Mouse (Mus musculus): ENCODE results near the gene Slc16a10. TPM values are rescaled to one million over a fixed set of nuclear protein-coding genes. Genes with fewer than 3 reads are reported as not detected.

Slc16a10 gene
- polyA plus RNA-seq, 1 experiment from 2014 or later = 16.9 TPM

- WGBS = 89% methylated on average over 2 of the region's 2 CpGs
- Histone ChIP-seq H3K27ac (no peak overlapping the region), H3K27me3 (ENCODE audit: control insufficient read depth, insufficient read depth, low read length) (no peaks in the 10 kb centered on the region), H3K4me2 (replicated peaks) (no peak overlapping the region), H3K36me3 (replicated peaks; ENCODE audit: control insufficient read depth, insufficient read depth) (no peaks in the 10 kb centered on the region), H3K4me3 (replicated peaks; ENCODE audit: low read length) (no peak overlapping the region), H3K9ac (no peak overlapping the region), H3K9me3 (ENCODE audit: control insufficient read depth, low read length) (no peaks in the 10 kb centered on the region), H3K4me1 (replicated peaks; ENCODE audit: control insufficient read depth, insufficient read depth, low read length) (no peaks in the 10 kb centered on the region)
- DNase-seq (ENCODE audit: low spot score) (no peak), ATAC-seq (ENCODE audit: low FRiP score) (no peak)
These were observed 18.0 kb downstream of the Slc16a10 start for GRCm38 (mm10) chr10:40124096-40124495.

- Histone ChIP-seq H3K27me3 (ENCODE audit: control insufficient read depth, insufficient read depth, low read length) (no peaks in the 10 kb centered on the region), H3K27ac (no peak overlapping the region), H3K4me1 (replicated peaks; ENCODE audit: control insufficient read depth, insufficient read depth, low read length) (no peaks in the 10 kb centered on the region), H3K36me3 (replicated peaks; ENCODE audit: control insufficient read depth, insufficient read depth) (no peaks in the 10 kb centered on the region), H3K9me3 (ENCODE audit: control insufficient read depth, low read length) (no peaks in the 10 kb centered on the region), H3K4me2 (replicated peaks) (no peak overlapping the region), H3K9ac (no peak overlapping the region), H3K4me3 (replicated peaks; ENCODE audit: low read length) (no peak overlapping the region)
- DNase-seq (ENCODE audit: low spot score) = no peak
- 85% methylated on average over 3 of the region's 3 CpGs for WGBS
- ATAC-seq (ENCODE audit: low FRiP score) = no peak
These were observed 22.6 kb downstream of the Slc16a10 start for GRCm38 (mm10) chr10:40119466-40119865.

- no peaks in the 10 kb centered on the region for H3K9me3 ChIP-seq (ENCODE audit: control insufficient read depth, low read length)
- DNase-seq (ENCODE audit: low spot score) (no peak), ATAC-seq (ENCODE audit: low FRiP score) (no peak)
- no peak overlapping the region for H3K4me2 ChIP-seq (replicated peaks)
- H3K9ac ChIP-seq = no peak overlapping the region
- H3K27ac ChIP-seq = no peak overlapping the region
- 91% methylated on average over 5 of the region's 5 CpGs for WGBS
- no peaks in the 10 kb centered on the region for H3K4me1 ChIP-seq (replicated peaks; ENCODE audit: control insufficient read depth, insufficient read depth, low read length)
- no peaks in the 10 kb centered on the region for H3K27me3 ChIP-seq (ENCODE audit: control insufficient read depth, insufficient read depth, low read length)
- no peaks in the 10 kb centered on the region for H3K36me3 ChIP-seq (replicated peaks; ENCODE audit: control insufficient read depth, insufficient read depth)
- H3K4me3 ChIP-seq (replicated peaks; ENCODE audit: low read length) = no peak overlapping the region
These were observed 23.2 kb downstream of the Slc16a10 start for GRCm38 (mm10) chr10:40118743-40119387.

- Histone ChIP-seq H3K27ac (no peak overlapping the region), H3K27me3 (ENCODE audit: control insufficient read depth, insufficient read depth, low read length) (no peaks in the 10 kb centered on the region), H3K4me2 (replicated peaks) (no peak overlapping the region), H3K9ac (no peak overlapping the region), H3K36me3 (replicated peaks; ENCODE audit: control insufficient read depth, insufficient read depth) (no peaks in the 10 kb centered on the region), H3K4me3 (replicated peaks; ENCODE audit: low read length) (no peak overlapping the region), H3K4me1 (replicated peaks; ENCODE audit: control insufficient read depth, insufficient read depth, low read length) (no peaks in the 10 kb centered on the region), H3K9me3 (ENCODE audit: control insufficient read depth, low read length) (no peaks in the 10 kb centered on the region)
- no peak for DNase-seq (ENCODE audit: low spot score)
- 92% methylated on average over 7 of the region's 7 CpGs for WGBS
- no peak for ATAC-seq (ENCODE audit: low FRiP score)
These were observed 28.5 kb downstream of the Slc16a10 start for GRCm38 (mm10) chr10:40113517-40114085.

- no peaks in the 10 kb centered on the region for H3K9me3 ChIP-seq (ENCODE audit: control insufficient read depth, low read length)
- DNase-seq (ENCODE audit: low spot score) = no peak
- H3K9ac ChIP-seq = no peak overlapping the region
- WGBS = 93% methylated on average over 10 of the region's 10 CpGs
- H3K4me3 ChIP-seq (replicated peaks; ENCODE audit: low read length) = no peak overlapping the region
- no peaks in the 10 kb centered on the region for H3K36me3 ChIP-seq (replicated peaks; ENCODE audit: control insufficient read depth, insufficient read depth)
- no peaks in the 10 kb centered on the region for H3K27me3 ChIP-seq (ENCODE audit: control insufficient read depth, insufficient read depth, low read length)
- H3K4me2 ChIP-seq (replicated peaks) = no peak overlapping the region
- no peak overlapping the region for H3K27ac ChIP-seq
- ATAC-seq (ENCODE audit: low FRiP score) = no peak
- H3K4me1 ChIP-seq (replicated peaks; ENCODE audit: control insufficient read depth, insufficient read depth, low read length) = no peaks in the 10 kb centered on the region
These were observed 29.8 kb downstream of the Slc16a10 start for GRCm38 (mm10) chr10:40112256-40112655.

GRCm38 (mm10) chr10:40109520-40109919 is 32.5 kb downstream of the Slc16a10 start:
- Histone ChIP-seq H3K4me2 (replicated peaks) (no peak overlapping the region), H3K27me3 (ENCODE audit: control insufficient read depth, insufficient read depth, low read length) (no peaks in the 10 kb centered on the region), H3K4me1 (replicated peaks; ENCODE audit: control insufficient read depth, insufficient read depth, low read length) (no peaks in the 10 kb centered on the region), H3K27ac (no peak overlapping the region), H3K9me3 (ENCODE audit: control insufficient read depth, low read length) (no peaks in the 10 kb centered on the region), H3K36me3 (replicated peaks; ENCODE audit: control insufficient read depth, insufficient read depth) (no peaks in the 10 kb centered on the region), H3K4me3 (replicated peaks; ENCODE audit: low read length) (no peak overlapping the region), H3K9ac (no peak overlapping the region)
- DNase-seq (ENCODE audit: low spot score) (no peak), ATAC-seq (ENCODE audit: low FRiP score) (no peak)
- WGBS = 87% methylated on average over 5 of the region's 5 CpGs

- H3K4me2 ChIP-seq (replicated peaks) = no peak overlapping the region
- H3K4me1 ChIP-seq (replicated peaks; ENCODE audit: control insufficient read depth, insufficient read depth, low read length) = no peaks in the 10 kb centered on the region
- ATAC-seq (ENCODE audit: low FRiP score) (no peak), DNase-seq (ENCODE audit: low spot score) (no peak)
- H3K36me3 ChIP-seq (replicated peaks; ENCODE audit: control insufficient read depth, insufficient read depth) = no peaks in the 10 kb centered on the region
- H3K9me3 ChIP-seq (ENCODE audit: control insufficient read depth, low read length) = no peaks in the 10 kb centered on the region
- 94% methylated on average over 8 of the region's 8 CpGs for WGBS
- H3K4me3 ChIP-seq (replicated peaks; ENCODE audit: low read length) = no peak overlapping the region
- H3K9ac ChIP-seq = no peak overlapping the region
- no peaks in the 10 kb centered on the region for H3K27me3 ChIP-seq (ENCODE audit: control insufficient read depth, insufficient read depth, low read length)
- H3K27ac ChIP-seq = no peak overlapping the region
These were observed 33.1 kb downstream of the Slc16a10 start for GRCm38 (mm10) chr10:40108992-40109391.

GRCm38 (mm10) chr10:40107995-40108394 is 34.1 kb downstream of the Slc16a10 start:
- Histone ChIP-seq H3K4me3 (replicated peaks; ENCODE audit: low read length) (no peak overlapping the region), H3K27ac (no peak overlapping the region), H3K27me3 (ENCODE audit: control insufficient read depth, insufficient read depth, low read length) (no peaks in the 10 kb centered on the region), H3K36me3 (replicated peaks; ENCODE audit: control insufficient read depth, insufficient read depth) (no peaks in the 10 kb centered on the region), H3K4me2 (replicated peaks) (no peak overlapping the region), H3K9ac (no peak overlapping the region), H3K9me3 (ENCODE audit: control insufficient read depth, low read length) (no peaks in the 10 kb centered on the region), H3K4me1 (replicated peaks; ENCODE audit: control insufficient read depth, insufficient read depth, low read length) (no peaks in the 10 kb centered on the region)
- DNase-seq (ENCODE audit: low spot score) (no peak), ATAC-seq (ENCODE audit: low FRiP score) (no peak)
- WGBS = 90% methylated on average over 1 of the region's 1 CpGs

- no peak for DNase-seq (ENCODE audit: low spot score)
- ATAC-seq (ENCODE audit: low FRiP score) = no peak
- Histone ChIP-seq H3K4me1 (replicated peaks; ENCODE audit: control insufficient read depth, insufficient read depth, low read length) (no peaks in the 10 kb centered on the region), H3K4me2 (replicated peaks) (no peak overlapping the region), H3K27me3 (ENCODE audit: control insufficient read depth, insufficient read depth, low read length) (no peaks in the 10 kb centered on the region), H3K4me3 (replicated peaks; ENCODE audit: low read length) (no peak overlapping the region), H3K9me3 (ENCODE audit: control insufficient read depth, low read length) (no peaks in the 10 kb centered on the region), H3K36me3 (replicated peaks; ENCODE audit: control insufficient read depth, insufficient read depth) (no peaks in the 10 kb centered on the region), H3K27ac (no peak overlapping the region), H3K9ac (no peak overlapping the region)
- 83% methylated on average over 1 of the region's 1 CpGs for WGBS
These were observed 36.9 kb downstream of the Slc16a10 start for GRCm38 (mm10) chr10:40105174-40105573.

- Histone ChIP-seq H3K9me3 (ENCODE audit: control insufficient read depth, low read length) (no peaks in the 10 kb centered on the region), H3K4me2 (replicated peaks) (no peak overlapping the region), H3K9ac (no peak overlapping the region), H3K36me3 (replicated peaks; ENCODE audit: control insufficient read depth, insufficient read depth) (no peaks in the 10 kb centered on the region), H3K4me1 (replicated peaks; ENCODE audit: control insufficient read depth, insufficient read depth, low read length) (no peaks in the 10 kb centered on the region), H3K27ac (no peak overlapping the region), H3K4me3 (replicated peaks; ENCODE audit: low read length) (no peak overlapping the region), H3K27me3 (ENCODE audit: control insufficient read depth, insufficient read depth, low read length) (no peaks in the 10 kb centered on the region)
- WGBS = 52% methylated on average over 5 of the region's 5 CpGs
- ATAC-seq (ENCODE audit: low FRiP score) (no peak), DNase-seq (ENCODE audit: low spot score) (no peak)
These were observed 38.3 kb downstream of the Slc16a10 start for GRCm38 (mm10) chr10:40103790-40104189.

Measured in hindbrain, embryonic 14.5 days (tissue).